Mouse (Mus musculus) kidney, embryonic 16.5 days (tissue): ENCODE data around the gene Gm26657. TPM values are rescaled to one million over a fixed set of nuclear protein-coding genes. Genes with fewer than 3 reads are reported as not detected.

ENCODE experiments used
- ATAC-seq: fragments of 200-750 bp; cut with Nextera tagmentation; 2 replicates; pipeline ENCODE4 v1.8.0; 2017; ENCODE audit warnings: moderate TSS enrichment; ENCODE audit not compliant: low FRiP score, low TSS enrichment
- H3K27ac ChIP-seq: fragments of 300-500 bp; sonication (generic); 2 replicates; pipeline ENCODE4 v1.5.1; 2014; ENCODE audit warnings: low read length
- H3K27me3 ChIP-seq: fragments of 300-500 bp; sonication (generic); 2 replicates; pipeline ENCODE4 v1.6.1; 2014; ENCODE audit warnings: low read length, control low read depth, mixed read lengths; ENCODE audit not compliant: insufficient read depth
- H3K36me3 ChIP-seq: fragments of 300-500 bp; sonication (generic); 2 replicates; pipeline ENCODE4 v1.6.1; 2014; ENCODE audit warnings: low read length, control low read depth, mixed read lengths; ENCODE audit not compliant: insufficient read depth
- H3K4me1 ChIP-seq: fragments of 300-500 bp; sonication (generic); 2 replicates; pipeline ENCODE4 v1.6.1; 2014; ENCODE audit warnings: low read length, control low read depth, mixed read lengths; ENCODE audit not compliant: insufficient read depth
- H3K4me2 ChIP-seq: fragments of 300-500 bp; sonication (generic); replicated peaks from 2 replicates; pipeline ENCODE4 v1.6.1; 2014; ENCODE audit warnings: low read depth, low read length
- H3K4me3 ChIP-seq: fragments of 300-500 bp; sonication (generic); 2 replicates; pipeline ENCODE4 v1.5.1; 2014; ENCODE audit warnings: mild to moderate bottlenecking, low read length
- H3K9ac ChIP-seq: fragments of 300-500 bp; sonication (generic); replicated peaks from 2 replicates; pipeline ENCODE4 v1.6.1; 2014; ENCODE audit warnings: low read length
- H3K9me3 ChIP-seq: fragments of 300-500 bp; sonication (generic); 2 replicates; pipeline ENCODE4 v1.6.1; 2016; ENCODE audit warnings: low read length, control low read depth
- WGBS: fragments of 180-500 bp; shearing (Covaris S2); extraction: QIAGEN DNeasy Blood & Tissue Kit; methylation state at CpG from one replicate; pipeline ENCODE4 v1.1.7; 2014; 5-methylcytosine and 5-hydroxymethylcytosine counted together
- polyA plus RNA-seq: library from polyadenylated mRNA; unstranded; fragments of >200 nt; fragmentation: Nextera tagmentation; extraction: Ambion mirVana; gene quantifications from 2 replicates; pipeline ENCODE4 v1.2.1, GENCODE M21; 2015

The Gm26657 gene
- not detected in 2 replicates for polyA plus RNA-seq

DNA sequence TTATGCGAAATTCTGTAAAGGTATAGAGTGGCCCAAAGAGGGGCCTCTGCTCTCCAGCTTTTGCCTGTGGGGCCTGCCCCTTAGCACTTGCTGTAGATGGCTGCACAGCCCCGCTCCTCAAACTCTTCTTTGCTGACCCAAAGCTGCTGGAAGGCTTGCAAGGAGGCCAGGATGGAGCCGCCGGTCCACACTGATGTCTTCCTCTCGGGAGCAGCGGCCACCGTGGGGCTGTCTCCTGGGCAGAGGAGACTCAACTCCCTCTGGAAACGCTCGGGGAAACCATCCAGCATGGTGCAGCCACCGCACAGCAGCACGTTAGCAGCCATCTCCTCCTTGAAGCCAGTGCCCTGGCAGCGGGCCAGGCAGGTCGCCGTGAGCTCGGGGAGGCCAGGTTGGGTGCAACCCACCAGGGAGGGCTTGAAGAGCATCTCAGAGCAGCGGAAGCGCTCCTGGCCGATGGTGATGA, at the start of gene Gm26657:
Gene Gm26657, plus strand, starts transcription at position 51 of the 466 bp plus-strand sequence.
- Histone ChIP-seq H3K36me3 (peaks cover 11% of the 10 kb centered on the region), H3K9me3 (no peaks in the 10 kb centered on the region), H3K27ac (no peak within 1 kb of the TSS), H3K4me1 (no peaks in the 10 kb centered on the region), H3K4me2 (no peak within 1 kb of the TSS), H3K9ac (no peak within 1 kb of the TSS), H3K4me3 (no peak within 1 kb of the TSS), H3K27me3 (no peaks in the 10 kb centered on the region)
- ATAC-seq, result no peak
- WGBS, result 85% methylated on average over 18 of the region's 18 CpGs

GRCm38 (mm10) chr4:56696401-56696800, 43.5 kb upstream of the Gm26657 start:
- 52% methylated on average over 7 of the region's 7 CpGs for WGBS
- no peak overlapping the region for H3K4me2 ChIP-seq
- no peak overlapping the region for H3K4me3 ChIP-seq
- H3K27me3 ChIP-seq, result no peaks in the 10 kb centered on the region
- no peaks in the 10 kb centered on the region for H3K36me3 ChIP-seq
- no peak for ATAC-seq
- H3K9me3 ChIP-seq, result no peaks in the 10 kb centered on the region
- H3K4me1 ChIP-seq, result 0 out of 2 replicates have a peak, but pooled peaks cover 2% of the 10 kb centered on the region
- H3K27ac ChIP-seq, result no peak overlapping the region
- no peak overlapping the region for H3K9ac ChIP-seq

DNA sequence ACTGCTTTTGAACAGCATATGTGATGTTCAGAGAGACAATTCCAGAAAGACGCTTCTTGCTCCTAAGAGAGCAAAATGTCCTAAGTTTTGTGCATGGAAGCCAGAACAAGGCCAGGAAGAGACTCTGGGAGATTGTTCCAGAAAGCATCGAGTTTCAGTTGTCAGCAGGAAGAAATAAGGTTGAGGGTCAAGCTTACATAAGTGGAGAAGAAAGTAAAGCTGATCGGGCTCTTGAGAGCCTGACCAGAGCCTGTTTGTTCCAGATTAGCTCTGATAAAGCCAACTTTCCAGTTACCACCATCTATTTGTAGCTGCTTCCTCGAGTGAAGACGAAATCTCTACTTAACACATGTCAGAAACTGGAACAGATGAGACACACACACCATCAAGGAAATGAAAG, 41.2 kb upstream of the Gm26657 start:
- H3K36me3 ChIP-seq, result no peaks in the 10 kb centered on the region
- ATAC-seq, result no peak
- no peak overlapping the region for H3K4me3 ChIP-seq
- no peak overlapping the region for H3K27ac ChIP-seq
- H3K4me1 ChIP-seq, result peaks cover 7% of the 10 kb centered on the region; the same call in 1 of the 2 replicates
- WGBS, result 33% methylated on average over 5 of the region's 5 CpGs
- H3K4me2 ChIP-seq, result no peak overlapping the region
- no peaks in the 10 kb centered on the region for H3K9me3 ChIP-seq
- H3K9ac ChIP-seq, result no peak overlapping the region
- no peaks in the 10 kb centered on the region for H3K27me3 ChIP-seq

- no peak for ATAC-seq
- Histone ChIP-seq H3K4me3 (peak overlapping the region; percentile 0; the same call in 1 of the 2 replicates), H3K4me2 (peak overlapping the region; percentile 14)
Measured at GRCm38 (mm10) chr4:56702234-56702633, 37.6 kb upstream of the Gm26657 start.

DNA sequence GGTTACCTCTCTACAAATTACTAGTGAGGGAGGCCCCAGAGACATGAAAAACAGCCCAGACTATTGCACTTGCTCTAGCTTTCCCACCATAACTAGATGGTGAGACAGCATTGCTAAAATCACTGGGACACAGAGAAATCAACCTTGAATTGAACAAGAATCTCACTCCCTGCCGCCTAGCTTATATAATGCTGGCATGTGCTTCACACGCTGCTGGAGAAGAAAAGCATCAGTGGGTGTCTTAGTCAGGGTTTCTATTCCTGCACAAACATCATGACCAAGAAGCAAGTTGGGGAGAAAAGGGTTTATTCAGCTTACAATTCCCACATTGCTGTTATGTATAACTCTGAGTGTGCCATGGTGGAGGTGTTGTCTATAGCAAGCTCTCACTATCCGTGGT, 26.7 kb upstream of the Gm26657 start:
- no peak overlapping the region for H3K4me3 ChIP-seq
- H3K4me2 ChIP-seq, result no peak overlapping the region
- H3K9me3 ChIP-seq, result no peaks in the 10 kb centered on the region
- 84% methylated on average over 3 of the region's 3 CpGs for WGBS
- ATAC-seq, result no peak
- H3K27ac ChIP-seq, result no peak overlapping the region
- H3K36me3 ChIP-seq, result no peaks in the 10 kb centered on the region
- no peak overlapping the region for H3K9ac ChIP-seq
- H3K27me3 ChIP-seq, result no peaks in the 10 kb centered on the region
- no peaks in the 10 kb centered on the region for H3K4me1 ChIP-seq

More at GRCm38 (mm10) chr4:56702234-56702633, 37.6 kb upstream of the Gm26657 start:
- WGBS, result 8% methylated on average over 10 of the region's 10 CpGs
- Histone ChIP-seq H3K27me3 (no peaks in the 10 kb centered on the region), H3K27ac (no peak overlapping the region), H3K4me1 (peaks cover 7% of the 10 kb centered on the region; the same call in 1 of the 2 replicates), H3K36me3 (no peaks in the 10 kb centered on the region), H3K9me3 (no peaks in the 10 kb centered on the region), H3K9ac (no peak overlapping the region)

GRCm38 (mm10) chr4:56716801-56717200, 23.1 kb upstream of the Gm26657 start:
- WGBS, result 57% methylated on average over 5 of the region's 5 CpGs

DNA sequence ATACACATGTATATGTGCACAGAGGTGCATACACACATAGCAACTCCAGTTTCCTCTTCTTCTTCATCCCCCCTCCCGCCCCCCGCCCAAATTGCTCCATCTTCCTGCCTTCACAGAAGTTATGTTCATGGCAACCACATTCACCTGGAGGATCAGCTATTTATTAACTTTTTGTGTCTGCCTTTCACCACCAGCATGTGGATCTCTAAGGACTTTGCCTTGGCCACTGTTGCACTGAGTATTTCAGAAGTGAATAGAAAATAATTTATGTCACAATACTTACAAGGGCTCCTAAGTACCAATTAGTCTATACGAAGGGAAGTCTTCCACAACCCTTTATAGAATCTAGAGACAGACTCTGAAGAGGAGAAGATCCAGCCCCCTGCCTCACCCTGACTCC, 21.9 kb upstream of the Gm26657 start:
- Histone ChIP-seq H3K9ac (no peak overlapping the region), H3K27ac (no peak overlapping the region), H3K27me3 (no peaks in the 10 kb centered on the region), H3K9me3 (no peaks in the 10 kb centered on the region), H3K4me3 (no peak overlapping the region), H3K4me1 (peaks cover 5% of the 10 kb centered on the region; the same call in 1 of the 2 replicates), H3K36me3 (no peaks in the 10 kb centered on the region), H3K4me2 (no peak overlapping the region)
- no peak for ATAC-seq
- 87% methylated on average over 3 of the region's 3 CpGs for WGBS

More at GRCm38 (mm10) chr4:56716801-56717200, 23.1 kb upstream of the Gm26657 start:
- no peak overlapping the region for H3K27ac ChIP-seq
- H3K4me3 ChIP-seq, result no peak overlapping the region
- peaks cover 5% of the 10 kb centered on the region; the same call in 1 of the 2 replicates for H3K4me1 ChIP-seq
- H3K27me3 ChIP-seq, result no peaks in the 10 kb centered on the region
- no peak overlapping the region for H3K9ac ChIP-seq
- no peaks in the 10 kb centered on the region for H3K9me3 ChIP-seq
- H3K36me3 ChIP-seq, result no peaks in the 10 kb centered on the region
- no peak overlapping the region for H3K4me2 ChIP-seq
- no peak for ATAC-seq

DNA sequence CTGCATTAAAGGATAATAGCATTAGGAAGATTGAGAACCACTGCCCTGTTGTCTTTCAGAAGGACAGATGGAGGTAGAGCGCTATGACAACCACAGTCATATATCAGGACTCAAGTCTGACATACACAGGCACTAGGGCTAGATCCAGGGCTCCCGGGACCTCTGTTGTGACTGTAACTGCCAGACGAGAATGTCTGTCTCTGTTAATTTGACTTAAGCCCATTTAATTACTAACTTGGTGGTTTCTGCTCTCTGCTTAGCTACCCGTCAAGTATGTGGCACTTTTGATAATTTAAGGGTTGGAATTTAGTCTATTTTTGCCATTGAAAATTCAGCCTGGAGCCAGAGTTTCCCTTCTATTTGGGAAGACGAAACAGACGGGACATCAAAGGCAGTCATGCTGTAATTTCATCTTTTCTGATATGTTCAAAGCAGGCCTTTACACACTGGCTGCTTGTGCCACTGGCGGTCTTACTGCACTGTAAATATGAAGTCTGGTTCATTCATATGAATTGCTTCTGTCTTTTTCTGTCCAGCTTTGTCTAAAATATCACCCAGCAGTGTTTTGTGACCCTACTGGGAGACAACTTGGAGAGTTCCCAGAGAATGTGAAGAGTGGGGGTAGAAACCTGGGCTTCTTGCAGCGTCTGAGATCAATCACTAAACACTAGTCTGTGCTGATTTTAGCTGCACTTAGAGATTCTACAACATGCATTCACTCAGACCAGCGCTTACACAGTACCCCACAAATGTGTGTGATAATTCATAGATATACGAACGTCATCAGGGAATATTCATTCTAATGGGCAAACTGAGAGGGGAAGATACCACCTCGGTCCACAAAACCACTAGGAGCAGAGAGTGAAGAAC, 21.1 kb upstream of the Gm26657 start:
- H3K4me1 ChIP-seq, result peaks cover 5% of the 10 kb centered on the region; the same call in 1 of the 2 replicates
- no peaks in the 10 kb centered on the region for H3K9me3 ChIP-seq
- 57% methylated on average over 12 of the region's 12 CpGs for WGBS
- no peak overlapping the region for H3K4me3 ChIP-seq
- no peak for ATAC-seq
- H3K27me3 ChIP-seq, result no peaks in the 10 kb centered on the region
- H3K9ac ChIP-seq, result no peak overlapping the region
- H3K36me3 ChIP-seq, result no peaks in the 10 kb centered on the region
- H3K4me2 ChIP-seq, result no peak overlapping the region
- H3K27ac ChIP-seq, result no peak overlapping the region

GRCm38 (mm10) chr4:56719456-56719855, 20.4 kb upstream of the Gm26657 start:
- H3K4me2 ChIP-seq, result no peak overlapping the region
- no peaks in the 10 kb centered on the region for H3K27me3 ChIP-seq
- WGBS, result 56% methylated on average over 9 of the region's 9 CpGs
- no peak overlapping the region for H3K27ac ChIP-seq
- H3K9ac ChIP-seq, result no peak overlapping the region
- ATAC-seq, result no peak
- H3K4me1 ChIP-seq, result peaks cover 5% of the 10 kb centered on the region; the same call in 1 of the 2 replicates
- no peaks in the 10 kb centered on the region for H3K9me3 ChIP-seq
- no peaks in the 10 kb centered on the region for H3K36me3 ChIP-seq
- no peak overlapping the region for H3K4me3 ChIP-seq

DNA sequence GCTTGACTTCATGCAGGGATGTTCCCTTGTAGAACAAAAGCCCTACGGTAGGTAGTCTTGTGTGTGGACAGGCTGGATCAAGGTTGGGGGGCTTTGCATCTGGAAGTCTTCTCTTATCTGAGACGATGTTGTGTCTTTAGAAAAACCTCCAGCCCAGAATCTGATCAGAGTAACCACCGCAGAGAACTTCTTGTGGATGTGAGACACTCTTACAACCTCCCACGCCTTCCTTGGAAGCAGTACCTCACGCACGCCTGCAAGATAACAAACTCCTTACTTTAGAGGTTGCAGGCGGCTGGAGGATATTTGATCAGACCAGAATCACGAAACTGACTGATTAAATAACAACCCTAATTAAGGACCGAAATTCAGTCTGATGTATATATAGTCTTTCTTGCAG, 19.5 kb upstream of the Gm26657 start:
- Histone ChIP-seq H3K9me3 (no peaks in the 10 kb centered on the region), H3K4me1 (peaks cover 5% of the 10 kb centered on the region; the same call in 1 of the 2 replicates), H3K9ac (no peak overlapping the region), H3K36me3 (no peaks in the 10 kb centered on the region), H3K27ac (no peak overlapping the region), H3K27me3 (no peaks in the 10 kb centered on the region), H3K4me3 (no peak overlapping the region), H3K4me2 (no peak overlapping the region)
- no peak for ATAC-seq
- 43% methylated on average over 9 of the region's 9 CpGs for WGBS
